Mouse (Mus musculus): ENCODE measurements around the gene Iqch. TPM values are rescaled to one million over a fixed set of nuclear protein-coding genes. Genes with fewer than 3 reads are reported as not detected.

Iqch gene
- polyA plus RNA-seq, 1 experiment from 2014 or later: 0.17 TPM

DNA sequence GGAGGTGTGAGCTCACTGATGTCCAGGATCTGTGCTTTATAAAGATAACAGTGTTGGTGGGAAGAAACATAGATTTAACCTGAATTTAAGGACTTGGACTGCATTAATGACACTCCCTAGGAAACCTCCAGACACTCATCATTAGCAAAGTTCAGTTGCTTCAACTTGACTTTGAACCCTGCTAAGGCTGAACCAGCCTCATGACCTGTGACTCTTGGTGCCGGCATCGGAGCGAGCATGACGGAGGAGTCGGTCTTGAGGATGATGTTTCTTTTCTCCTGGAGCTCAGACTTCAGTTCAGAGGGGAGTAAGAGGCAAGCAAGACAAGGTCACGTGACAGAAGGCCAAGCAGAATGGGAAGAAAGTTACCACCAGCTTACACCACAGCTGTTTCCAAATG lies 41.7 kb upstream of the Iqch start:
- WGBS: 95% methylated on average over 6 of the region's 6 CpGs

DNA sequence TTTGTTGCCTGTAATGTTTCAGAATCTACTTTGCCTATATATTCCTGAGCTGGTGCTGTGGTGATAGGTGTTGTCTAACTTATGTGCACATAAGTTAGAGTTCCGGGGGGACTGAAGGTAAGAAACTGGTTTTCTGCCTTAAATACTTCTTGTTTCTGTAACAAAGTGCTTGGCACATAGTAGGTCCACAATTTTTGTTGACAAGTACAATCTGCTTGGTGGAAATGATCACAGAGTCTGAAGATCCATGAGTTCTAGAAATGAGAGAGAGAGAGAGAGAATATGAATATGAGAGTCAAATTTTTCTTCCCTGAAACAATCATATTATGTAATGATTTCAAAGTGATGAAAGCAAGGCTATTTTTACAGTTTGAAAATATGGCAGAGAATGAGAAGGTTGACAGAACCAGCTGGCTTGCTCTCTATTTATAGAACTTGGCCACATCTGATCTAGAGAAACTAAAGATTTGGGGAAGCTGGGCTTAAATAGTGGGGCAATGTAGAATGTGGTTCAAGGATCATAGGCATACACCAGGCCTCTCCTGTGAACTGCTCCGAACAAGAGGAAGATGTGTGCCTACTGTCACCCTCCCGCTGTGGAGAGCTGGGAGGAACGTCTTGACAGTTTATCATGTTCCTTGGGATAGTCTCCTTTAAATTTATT lies 39.8 kb upstream of the Iqch start:
- H3K9ac ChIP-seq (ENCODE audit: low read length): no peak overlapping the region
- WGBS: 96% methylated on average over 4 of the region's 4 CpGs
- no peak for ATAC-seq (ENCODE audit: insufficient number of reproducible peaks, low FRiP score, low TSS enrichment, low read depth)
- no peak overlapping the region for H3K4me3 ChIP-seq (ENCODE audit: low read depth, low read length)
- no peak overlapping the region for H3K27ac ChIP-seq (replicated peaks; ENCODE audit: low read depth, low read length)
- no peak for DNase-seq (ENCODE audit: low spot score)
- peaks cover 6% of the 10 kb centered on the region; the same call in 1 of the 2 replicates for H3K36me3 ChIP-seq (ENCODE audit: control insufficient read depth, insufficient read depth, low read length)
- no peaks in the 10 kb centered on the region for H3K4me1 ChIP-seq (ENCODE audit: control insufficient read depth, insufficient read depth, low read length)
- no peak overlapping the region for H3K4me2 ChIP-seq (ENCODE audit: low read depth, severe bottlenecking)
- no peaks in the 10 kb centered on the region for H3K9me3 ChIP-seq (ENCODE audit: control insufficient read depth, low read length)
- no peaks in the 10 kb centered on the region for H3K27me3 ChIP-seq (ENCODE audit: control insufficient read depth, insufficient read depth, low read length)

More for the DNA sequence above, 41.7 kb upstream of the Iqch start:
- Histone ChIP-seq H3K9ac (ENCODE audit: low read length) (no peak overlapping the region), H3K36me3 (ENCODE audit: control insufficient read depth, insufficient read depth, low read length) (peaks cover 6% of the 10 kb centered on the region; the same call in 1 of the 2 replicates), H3K27ac (replicated peaks; ENCODE audit: low read depth, low read length) (no peak overlapping the region), H3K4me1 (ENCODE audit: control insufficient read depth, insufficient read depth, low read length) (no peaks in the 10 kb centered on the region), H3K4me3 (ENCODE audit: low read depth, low read length) (no peak overlapping the region), H3K9me3 (ENCODE audit: control insufficient read depth, low read length) (no peaks in the 10 kb centered on the region), H3K4me2 (ENCODE audit: low read depth, severe bottlenecking) (no peak overlapping the region), H3K27me3 (ENCODE audit: control insufficient read depth, insufficient read depth, low read length) (no peaks in the 10 kb centered on the region)
- ATAC-seq (ENCODE audit: insufficient number of reproducible peaks, low FRiP score, low TSS enrichment, low read depth) (no peak), DNase-seq (ENCODE audit: low spot score) (no peak)

DNA sequence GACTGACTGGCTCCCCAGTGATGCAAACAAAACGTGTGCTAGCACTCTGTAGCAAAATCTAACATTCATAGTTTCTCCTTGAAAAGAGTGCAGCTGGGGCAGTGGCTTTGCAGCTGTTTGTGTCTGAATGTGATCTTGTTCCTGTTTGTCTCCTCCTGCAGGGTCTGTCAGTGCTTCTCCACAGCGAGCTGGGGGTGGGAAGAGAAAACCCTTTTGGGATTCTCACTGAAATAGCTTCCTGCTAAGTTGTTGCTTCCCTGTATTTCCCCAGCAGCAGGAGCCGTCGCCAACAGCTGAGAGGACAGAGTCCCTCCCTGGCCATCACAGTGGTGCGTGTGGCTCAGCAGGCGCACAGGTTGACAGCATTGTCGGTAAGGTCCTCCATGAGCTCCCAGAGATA lies 33.8 kb upstream of the Iqch start:
- no peak for DNase-seq (ENCODE audit: low spot score)
- Histone ChIP-seq H3K9ac (ENCODE audit: low read length) (no peak overlapping the region), H3K4me2 (ENCODE audit: low read depth, severe bottlenecking) (no peak overlapping the region), H3K9me3 (ENCODE audit: control insufficient read depth, low read length) (no peaks in the 10 kb centered on the region), H3K27me3 (ENCODE audit: control insufficient read depth, insufficient read depth, low read length) (no peaks in the 10 kb centered on the region), H3K4me1 (ENCODE audit: control insufficient read depth, insufficient read depth, low read length) (no peaks in the 10 kb centered on the region), H3K27ac (replicated peaks; ENCODE audit: low read depth, low read length) (no peak overlapping the region), H3K36me3 (ENCODE audit: control insufficient read depth, insufficient read depth, low read length) (peaks cover 2% of the 10 kb centered on the region; the same call in 1 of the 2 replicates), H3K4me3 (ENCODE audit: low read depth, low read length) (no peak overlapping the region)
- ATAC-seq (ENCODE audit: insufficient number of reproducible peaks, low FRiP score, low TSS enrichment, low read depth): no peak
- 78% methylated on average over 7 of the region's 7 CpGs for WGBS

DNA sequence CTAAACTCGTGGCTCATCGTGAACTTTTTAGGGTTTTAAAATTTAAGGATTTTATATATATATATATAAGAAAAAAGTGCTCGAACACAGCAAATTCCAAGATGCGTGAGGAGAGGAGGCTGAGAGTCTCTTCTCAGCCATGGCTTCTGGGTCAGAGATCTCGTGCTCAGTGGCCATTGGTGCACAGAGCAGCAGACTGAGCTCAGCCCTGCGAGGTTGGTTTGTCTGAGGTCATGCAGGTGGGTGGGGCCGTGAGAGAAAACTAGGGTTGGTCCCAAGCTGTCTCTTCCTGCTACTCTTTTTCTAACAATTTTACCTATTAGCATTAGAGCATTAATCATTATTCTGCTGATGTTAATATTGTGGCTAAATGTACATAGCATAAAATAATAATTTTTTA lies 31.0 kb upstream of the Iqch start:
- Histone ChIP-seq H3K4me2 (ENCODE audit: low read depth, severe bottlenecking) (no peak overlapping the region), H3K27me3 (ENCODE audit: control insufficient read depth, insufficient read depth, low read length) (no peaks in the 10 kb centered on the region), H3K4me3 (ENCODE audit: low read depth, low read length) (no peak overlapping the region), H3K9ac (ENCODE audit: low read length) (no peak overlapping the region), H3K4me1 (ENCODE audit: control insufficient read depth, insufficient read depth, low read length) (no peaks in the 10 kb centered on the region), H3K36me3 (ENCODE audit: control insufficient read depth, insufficient read depth, low read length) (no peaks in the 10 kb centered on the region), H3K9me3 (ENCODE audit: control insufficient read depth, low read length) (no peaks in the 10 kb centered on the region), H3K27ac (replicated peaks; ENCODE audit: low read depth, low read length) (no peak overlapping the region)
- ATAC-seq (ENCODE audit: insufficient number of reproducible peaks, low FRiP score, low TSS enrichment, low read depth) (no peak), DNase-seq (ENCODE audit: low spot score) (no peak)
- 86% methylated on average over 7 of the region's 7 CpGs for WGBS

GRCm38 (mm10) chr9:63632924-63633323 lies 30.6 kb upstream of the Iqch start:
- Histone ChIP-seq H3K27ac (replicated peaks; ENCODE audit: low read depth, low read length) (no peak overlapping the region), H3K4me3 (ENCODE audit: low read depth, low read length) (no peak overlapping the region), H3K36me3 (ENCODE audit: control insufficient read depth, insufficient read depth, low read length) (no peaks in the 10 kb centered on the region), H3K4me2 (ENCODE audit: low read depth, severe bottlenecking) (no peak overlapping the region), H3K27me3 (ENCODE audit: control insufficient read depth, insufficient read depth, low read length) (no peaks in the 10 kb centered on the region), H3K4me1 (ENCODE audit: control insufficient read depth, insufficient read depth, low read length) (no peaks in the 10 kb centered on the region), H3K9ac (ENCODE audit: low read length) (no peak overlapping the region), H3K9me3 (ENCODE audit: control insufficient read depth, low read length) (no peaks in the 10 kb centered on the region)
- ATAC-seq (ENCODE audit: insufficient number of reproducible peaks, low FRiP score, low TSS enrichment, low read depth): no peak
- 90% methylated on average over 11 of the region's 11 CpGs for WGBS
- DNase-seq (ENCODE audit: low spot score): no peak

DNA sequence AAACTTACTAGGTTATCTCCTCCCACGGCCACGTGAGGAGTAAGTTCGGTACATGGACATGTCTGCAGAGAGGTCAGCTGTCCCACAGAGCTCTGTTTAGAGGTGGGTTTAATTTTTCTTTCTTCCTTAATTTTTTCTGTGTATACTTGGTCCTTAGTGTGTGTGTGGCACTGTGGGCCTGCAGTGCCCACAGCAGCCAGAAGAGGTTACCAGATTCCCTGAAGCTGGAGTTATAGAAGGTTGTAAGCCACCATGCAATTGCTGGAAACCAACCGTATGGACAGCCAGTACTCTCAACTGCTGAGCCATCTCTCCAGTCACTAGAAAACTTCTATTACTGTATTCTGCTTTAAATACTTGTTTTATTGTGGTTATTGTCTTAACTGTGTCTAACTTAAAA lies 29.8 kb upstream of the Iqch start:
- Histone ChIP-seq H3K9me3 (ENCODE audit: control insufficient read depth, low read length) (no peaks in the 10 kb centered on the region), H3K4me1 (ENCODE audit: control insufficient read depth, insufficient read depth, low read length) (no peaks in the 10 kb centered on the region), H3K4me3 (ENCODE audit: low read depth, low read length) (no peak overlapping the region), H3K4me2 (ENCODE audit: low read depth, severe bottlenecking) (no peak overlapping the region), H3K27ac (replicated peaks; ENCODE audit: low read depth, low read length) (no peak overlapping the region), H3K9ac (ENCODE audit: low read length) (no peak overlapping the region), H3K27me3 (ENCODE audit: control insufficient read depth, insufficient read depth, low read length) (no peaks in the 10 kb centered on the region), H3K36me3 (ENCODE audit: control insufficient read depth, insufficient read depth, low read length) (no peaks in the 10 kb centered on the region)
- ATAC-seq (ENCODE audit: insufficient number of reproducible peaks, low FRiP score, low TSS enrichment, low read depth) (no peak), DNase-seq (ENCODE audit: low spot score) (no peak)
- 96% methylated on average over 4 of the region's 4 CpGs for WGBS

- WGBS: 88% methylated on average over 9 of the region's 9 CpGs
- Histone ChIP-seq H3K27me3 (ENCODE audit: control insufficient read depth, insufficient read depth, low read length) (no peaks in the 10 kb centered on the region), H3K4me3 (ENCODE audit: low read depth, low read length) (no peak overlapping the region), H3K36me3 (ENCODE audit: control insufficient read depth, insufficient read depth, low read length) (peaks cover 2% of the 10 kb centered on the region; the same call in 1 of the 2 replicates), H3K4me2 (ENCODE audit: low read depth, severe bottlenecking) (no peak overlapping the region), H3K27ac (replicated peaks; ENCODE audit: low read depth, low read length) (no peak overlapping the region), H3K9ac (ENCODE audit: low read length) (no peak overlapping the region), H3K4me1 (ENCODE audit: control insufficient read depth, insufficient read depth, low read length) (peaks cover 3% of the 10 kb centered on the region; the same call in 1 of the 2 replicates), H3K9me3 (ENCODE audit: control insufficient read depth, low read length) (no peaks in the 10 kb centered on the region)
- ATAC-seq (ENCODE audit: insufficient number of reproducible peaks, low FRiP score, low TSS enrichment, low read depth) (no peak), DNase-seq (ENCODE audit: low spot score) (no peak)
These were observed 22.9 kb upstream of the Iqch start for GRCm38 (mm10) chr9:63625090-63625756.

- peaks cover 3% of the 10 kb centered on the region; the same call in 1 of the 2 replicates for H3K4me1 ChIP-seq (ENCODE audit: control insufficient read depth, insufficient read depth, low read length)
- 60% methylated on average over 15 of the region's 15 CpGs for WGBS
- H3K9me3 ChIP-seq (ENCODE audit: control insufficient read depth, low read length): no peaks in the 10 kb centered on the region
These were observed 21.7 kb upstream of the Iqch start for GRCm38 (mm10) chr9:63623895-63624569.

More at GRCm38 (mm10) chr9:63623895-63624569, 21.7 kb upstream of the Iqch start:
- Histone ChIP-seq H3K27ac (replicated peaks; ENCODE audit: low read depth, low read length) (no peak overlapping the region), H3K4me2 (ENCODE audit: low read depth, severe bottlenecking) (no peak overlapping the region), H3K27me3 (ENCODE audit: control insufficient read depth, insufficient read depth, low read length) (no peaks in the 10 kb centered on the region), H3K9ac (ENCODE audit: low read length) (no peak overlapping the region; the same call in 1 of the 2 replicates), H3K4me3 (ENCODE audit: low read depth, low read length) (no peak overlapping the region), H3K36me3 (ENCODE audit: control insufficient read depth, insufficient read depth, low read length) (peaks cover 2% of the 10 kb centered on the region; the same call in 1 of the 2 replicates)
- ATAC-seq (ENCODE audit: insufficient number of reproducible peaks, low FRiP score, low TSS enrichment, low read depth): no peak
- no peak for DNase-seq (ENCODE audit: low spot score)
